Mouse (Mus musculus): ENCODE data around the gene Cd96.
A peak's percentile ranks its signal among the peaks of the same experiment; 100 is the strongest.
"Not testable (repeated sequence)": the region's sequence is repeated elsewhere in the genome, so short reads cannot be mapped to it uniquely, and the experiment has no call there.

The Cd96 gene

GRCm38 (mm10) chr16:46120020-46120419, at the start of gene Cd96:
Gene Cd96, minus strand, starts transcription at chr16:46120251.
- no peak for DNase-seq

DNA sequence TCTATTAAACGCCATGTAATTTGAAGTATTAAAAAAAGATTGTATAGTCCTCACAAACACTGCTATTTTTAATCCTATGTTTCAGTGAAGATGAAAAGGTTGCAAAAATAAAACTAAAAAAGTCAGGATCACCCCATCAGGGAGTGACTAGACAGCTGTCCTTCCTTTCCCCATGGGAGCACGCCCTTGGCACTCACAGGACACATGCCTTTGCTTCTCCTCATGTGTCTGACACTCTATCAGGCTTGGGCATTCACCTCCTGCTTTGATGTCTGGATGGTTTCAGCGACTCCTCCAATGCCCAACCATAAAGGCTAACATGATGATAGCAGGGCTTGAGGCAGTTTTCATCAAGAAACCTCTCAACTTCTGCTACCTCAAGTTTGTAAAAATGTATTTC, 46.9 kb upstream of the Cd96 start:
- no peak for DNase-seq

- no peak for DNase-seq
These were observed 45.3 kb upstream of the Cd96 start for GRCm38 (mm10) chr16:46165305-46165704.

- not testable (repeated sequence) for DNase-seq
These were observed 34.8 kb upstream of the Cd96 start, which contains the start of gene Gm4737 for GRCm38 (mm10) chr16:46154832-46155231. Gene Gm4737, minus strand, starts transcription at chr16:46155077.

- no peak for DNase-seq
These were observed 31.1 kb upstream of the Cd96 start for GRCm38 (mm10) chr16:46151141-46151540.

DNA sequence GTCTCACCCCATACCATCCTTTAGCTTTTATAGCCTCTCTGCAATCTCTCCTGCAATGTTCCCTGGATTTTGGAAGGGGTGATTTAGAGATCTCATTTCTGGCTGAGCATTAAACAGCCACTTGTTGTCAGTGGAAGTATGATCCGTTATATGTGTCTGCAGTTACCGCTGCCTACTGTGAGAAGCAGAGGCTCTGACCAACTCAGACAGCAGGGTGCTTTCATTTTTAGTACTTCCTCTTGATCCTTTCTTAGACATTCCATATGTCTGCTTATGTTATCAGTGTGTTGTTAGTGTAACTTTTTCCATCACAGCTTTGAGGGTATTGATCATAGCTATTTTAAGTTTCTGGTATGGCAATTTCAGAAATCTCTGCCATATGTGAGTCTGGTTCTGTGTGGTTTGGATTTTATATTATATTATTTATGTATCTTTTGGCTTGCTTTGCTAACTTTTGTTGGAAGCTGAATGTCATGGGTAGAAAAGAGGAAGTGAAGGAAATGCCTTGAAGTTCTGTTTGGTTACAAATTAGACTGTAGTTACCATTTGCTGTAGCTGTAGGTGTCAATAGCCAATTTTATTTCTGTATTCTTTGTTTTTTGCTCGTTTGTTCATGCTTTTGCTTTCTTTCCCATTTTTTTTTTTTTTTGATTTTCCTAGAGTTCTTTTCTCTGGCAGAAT, 28.8 kb upstream of the Cd96 start:
- peak; percentile 6 for DNase-seq

DNA sequence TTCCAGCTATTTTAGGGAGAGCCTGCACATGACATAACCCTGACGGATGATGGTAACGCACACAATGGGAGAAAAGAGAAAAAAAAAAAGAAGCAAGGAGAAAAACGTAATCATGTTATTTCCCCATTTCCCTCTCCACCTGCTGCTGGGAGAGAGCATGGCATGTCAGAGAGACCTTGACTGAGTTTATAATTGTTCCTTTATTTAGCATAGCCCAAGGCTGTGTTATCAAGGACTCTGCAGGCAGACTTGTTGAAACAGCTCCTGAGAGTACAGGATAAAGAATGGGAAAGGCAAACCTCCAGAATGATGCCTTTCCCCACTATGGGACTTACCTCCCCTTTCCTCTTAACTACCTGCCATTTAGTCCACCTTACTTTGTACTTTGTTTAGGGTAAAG, 26.9 kb upstream of the Cd96 start:
- no peak for DNase-seq

DNA sequence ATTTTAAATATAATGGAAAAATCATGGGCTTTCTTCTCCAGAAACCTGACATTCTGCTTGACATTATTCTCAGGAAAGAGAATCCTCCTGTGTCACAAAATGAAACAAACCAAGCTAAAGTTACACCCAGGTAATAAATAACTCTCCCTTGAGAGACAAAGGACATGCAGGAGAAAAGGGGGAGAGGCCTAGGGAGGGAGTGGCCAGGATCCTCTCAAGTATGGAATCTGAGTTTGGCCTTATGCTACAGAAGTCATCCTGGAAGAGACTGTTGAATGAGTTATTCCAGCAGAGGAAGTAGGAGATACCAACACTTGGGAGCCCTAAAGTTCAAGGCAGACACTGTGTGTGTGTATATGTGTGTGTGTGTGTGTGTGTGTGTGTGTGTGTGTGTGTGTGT, 2.2 kb upstream of the Cd96 start:
- DNase-seq: no peak

GRCm38 (mm10) chr16:46121420-46121819, 1.4 kb upstream of the Cd96 start:
- DNase-seq: peak; percentile 11

- no peak for DNase-seq
These were observed 556 bp upstream of the Cd96 start for GRCm38 (mm10) chr16:46120607-46121006.

- DNase-seq: no peak
These were observed 2.4 kb downstream of the Cd96 start for GRCm38 (mm10) chr16:46117645-46118044.

DNA sequence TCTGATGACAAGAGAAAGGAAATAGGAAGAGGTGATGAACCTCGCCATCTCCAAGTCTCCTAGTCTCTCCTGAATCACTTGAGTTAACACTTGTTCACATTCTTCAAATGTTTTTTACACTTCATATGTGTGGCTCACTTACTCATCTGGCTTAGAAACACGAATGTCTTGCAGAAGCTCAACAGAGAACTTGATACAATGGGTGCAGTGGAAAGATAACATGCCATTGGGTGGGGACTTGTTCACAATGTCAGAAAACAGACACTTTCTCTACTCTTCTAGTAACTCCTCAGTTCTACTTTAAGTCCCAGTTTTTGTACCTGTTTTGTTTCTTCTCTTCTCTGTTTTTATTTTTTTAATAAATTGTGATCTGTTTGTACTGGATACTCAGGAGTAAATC, 5.3 kb downstream of the Cd96 start:
- no peak for DNase-seq

GRCm38 (mm10) chr16:46109536-46109935, 10.5 kb downstream of the Cd96 start:
- peak; percentile 30 for DNase-seq

GRCm38 (mm10) chr16:46107431-46107830, 12.6 kb downstream of the Cd96 start:
- DNase-seq: no peak

GRCm38 (mm10) chr16:46104491-46104890, 15.6 kb downstream of the Cd96 start:
- no peak for DNase-seq

GRCm38 (mm10) chr16:46101748-46102147, 18.3 kb downstream of the Cd96 start:
- no peak for DNase-seq

GRCm38 (mm10) chr16:46100286-46100685, 19.8 kb downstream of the Cd96 start:
- DNase-seq: no peak

DNA sequence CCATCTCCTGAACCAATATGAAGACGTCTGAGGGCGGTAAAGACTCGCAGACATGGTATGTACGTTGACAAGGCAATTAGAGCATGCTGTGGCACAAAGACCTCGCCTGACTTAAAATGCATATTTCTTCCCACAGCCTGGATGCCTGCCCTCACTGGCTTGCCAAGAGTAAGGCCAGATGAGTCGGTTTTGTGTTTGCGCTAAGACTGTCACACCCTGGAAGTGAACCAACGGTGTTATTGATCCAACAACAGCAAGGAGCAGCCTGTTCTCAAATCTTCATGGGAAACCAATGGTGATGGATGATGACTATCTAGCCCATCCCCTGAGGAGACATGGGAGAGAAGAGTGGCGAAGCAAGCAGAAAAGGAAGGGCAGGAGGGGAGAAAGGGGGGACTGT, 22.6 kb downstream of the Cd96 start:
- DNase-seq: no peak

DNA sequence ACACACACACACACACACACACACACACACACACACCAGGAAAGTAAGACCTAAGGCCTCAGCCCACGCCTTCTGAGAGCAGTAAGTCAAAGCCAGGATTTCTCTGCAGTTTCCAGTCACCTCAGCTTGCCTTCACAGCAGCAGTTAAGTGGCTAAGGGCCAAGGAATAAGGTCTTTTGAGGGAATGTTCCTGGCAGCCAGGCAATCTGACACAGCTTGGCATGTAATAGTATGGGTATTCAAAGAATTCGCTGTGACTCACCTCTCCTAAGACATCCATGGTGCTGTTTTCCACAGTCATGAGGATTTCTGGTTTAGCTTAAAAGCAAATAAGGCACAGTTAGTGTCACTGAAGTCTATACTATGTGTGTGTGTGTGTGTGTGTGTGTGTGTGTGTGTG, 25.6 kb downstream of the Cd96 start:
- DNase-seq: peak; percentile 5

DNA sequence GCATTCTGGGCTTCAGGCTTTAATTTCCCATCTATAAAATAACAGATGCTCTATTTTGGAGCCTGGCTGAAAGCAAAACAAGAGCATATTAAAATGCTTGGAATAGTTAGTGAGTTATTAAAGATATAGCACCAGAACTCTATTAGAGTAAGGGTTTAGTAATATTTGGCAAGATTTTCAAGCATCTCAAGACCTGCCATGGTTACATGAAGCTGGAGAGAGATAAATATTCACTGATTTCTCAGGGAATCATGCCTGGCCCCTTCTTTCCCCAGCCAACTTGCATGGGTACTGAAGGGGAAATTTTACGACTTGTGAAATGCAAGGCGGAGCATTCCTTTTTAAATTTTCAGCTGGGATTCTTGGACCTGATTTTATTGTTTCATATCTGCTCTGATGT, 27.1 kb downstream of the Cd96 start:
- DNase-seq: no peak

GRCm38 (mm10) chr16:46086874-46087473, 33.1 kb downstream of the Cd96 start:
- DNase-seq: no peak

DNA sequence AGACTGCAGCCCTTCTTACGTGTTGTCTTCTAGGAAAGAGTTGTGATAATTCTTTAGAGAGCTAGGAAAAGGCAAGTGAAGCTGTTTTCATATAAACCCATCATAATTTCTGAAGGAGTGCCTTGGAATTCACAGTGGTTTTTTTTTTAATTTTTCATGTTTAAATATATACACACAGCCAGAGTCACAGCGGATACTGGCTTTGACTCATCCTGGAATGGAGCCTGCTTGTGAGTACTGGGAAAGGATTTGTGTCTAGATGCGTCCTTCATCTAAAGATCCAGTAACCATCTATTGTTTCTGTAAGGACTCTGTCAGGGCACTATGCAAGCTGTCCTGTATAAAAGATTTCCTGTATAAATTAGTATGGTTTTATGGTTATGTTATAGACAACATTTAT, 52.1 kb downstream of the Cd96 start:
- no peak for DNase-seq

DNA sequence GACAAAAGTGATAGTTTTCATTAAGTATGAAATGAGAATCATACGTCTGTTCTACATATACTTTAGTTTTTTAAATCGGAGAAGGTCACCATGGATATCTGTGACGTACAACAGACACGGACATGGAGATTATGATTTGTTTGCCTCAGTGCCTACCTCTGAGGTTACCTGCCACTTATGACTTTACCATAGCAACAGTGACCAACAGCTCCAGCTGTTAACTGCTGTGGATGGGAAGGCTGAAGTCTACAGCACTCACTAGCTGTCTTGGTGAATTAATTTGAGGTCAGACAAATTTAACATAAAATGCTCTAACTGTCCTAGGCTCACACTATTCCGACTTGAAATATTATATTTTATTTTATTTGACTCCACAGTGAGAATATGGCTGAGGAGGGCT, 56.8 kb downstream of the Cd96 start:
- DNase-seq: no peak

DNA sequence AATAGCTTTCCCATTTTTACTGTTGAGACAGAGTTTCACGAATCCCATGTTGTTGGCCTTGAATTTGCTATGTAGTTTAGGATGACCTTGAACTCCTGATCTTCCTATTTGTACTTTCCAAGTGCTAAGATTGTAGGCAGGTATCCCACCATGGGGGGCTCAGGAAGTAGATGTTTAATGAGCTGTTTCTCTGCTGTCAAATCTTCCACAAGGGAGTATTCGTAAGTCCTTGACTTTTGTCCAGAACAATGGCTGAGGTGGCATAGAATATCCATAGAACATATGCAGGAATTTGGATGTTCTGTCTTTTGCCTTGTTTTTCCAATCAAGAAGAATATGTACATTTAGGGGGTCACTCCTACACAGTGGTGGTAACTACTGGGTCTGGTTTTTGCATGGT, 73.1 kb downstream of the Cd96 start:
- DNase-seq: no peak

GRCm38 (mm10) chr16:46036261-46036660, 83.8 kb downstream of the Cd96 start:
- DNase-seq: peak; percentile 1
